Mouse (Mus musculus): Measurements from ENCODE around the gene 1700028K03Rik. TPM values are rescaled to one million over a fixed set of nuclear protein-coding genes. Genes with fewer than 3 reads are reported as not detected.

1700028K03Rik gene
- polyA plus RNA-seq, 1 experiment from 2014 or later, result 0.02 TPM

DNA sequence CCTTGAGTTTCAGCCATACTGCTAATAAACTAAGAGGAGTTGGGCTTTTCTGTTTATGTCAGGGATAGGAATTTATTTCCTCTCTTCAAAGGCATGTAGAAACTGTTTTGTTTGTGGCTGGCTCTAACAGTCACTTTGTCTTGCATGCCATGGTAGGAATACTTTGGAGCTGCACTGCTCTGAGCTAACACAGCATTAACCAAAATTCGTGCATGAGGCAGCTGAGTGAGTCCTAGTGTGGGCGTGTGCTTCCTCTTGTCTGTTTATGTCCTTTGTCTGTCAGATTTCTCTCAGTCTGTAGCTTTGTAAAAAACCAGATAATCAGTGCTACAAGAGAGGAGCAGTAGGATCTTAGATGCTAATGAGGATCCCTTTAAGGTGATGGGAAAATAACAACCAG, 23.2 kb upstream of the 1700028K03Rik start:
- Histone ChIP-seq H3K27me3 (replicated peaks; ENCODE audit: low read depth, poor library complexity, severe bottlenecking) (no peaks in the 10 kb centered on the region), H3K4me1 (no peaks in the 10 kb centered on the region), H3K4me3 (no peak overlapping the region), H3K27ac (replicated peaks) (no peak overlapping the region), H3K36me3 (replicated peaks) (peaks cover 9% of the 10 kb centered on the region; the same call in 1 of the 2 replicates), H3K9me3 (no peaks in the 10 kb centered on the region)
- WGBS, result 68% methylated on average over 2 of the region's 2 CpGs
- DNase-seq (ENCODE audit: low spot score), result no peak

DNA sequence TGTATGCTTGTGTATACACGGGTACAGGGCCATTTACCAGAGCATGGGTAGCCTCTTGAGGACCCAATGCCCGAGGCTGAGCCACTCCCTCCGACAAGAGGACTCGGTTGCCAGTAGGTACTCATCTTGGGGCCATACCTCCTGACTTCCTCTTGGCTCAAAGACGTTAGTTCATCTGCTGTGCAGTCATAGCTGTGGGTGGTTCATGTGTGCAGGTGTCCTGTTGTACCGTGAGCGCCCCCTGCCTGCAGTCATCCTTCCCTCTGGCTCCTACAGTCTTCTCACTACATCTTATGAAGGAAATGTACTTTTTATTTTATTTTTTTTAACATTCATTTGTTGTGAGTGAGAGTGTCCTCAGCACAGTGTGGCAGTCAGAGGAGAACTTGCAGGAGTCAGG, 20.9 kb upstream of the 1700028K03Rik start:
- Histone ChIP-seq H3K27ac (replicated peaks) (no peak overlapping the region), H3K4me3 (no peak overlapping the region), H3K9me3 (no peaks in the 10 kb centered on the region), H3K36me3 (replicated peaks) (no peaks in the 10 kb centered on the region), H3K4me1 (no peaks in the 10 kb centered on the region), H3K27me3 (replicated peaks; ENCODE audit: low read depth, poor library complexity, severe bottlenecking) (no peaks in the 10 kb centered on the region)
- DNase-seq (ENCODE audit: low spot score), result peak; percentile 62
- 48% methylated on average over 7 of the region's 7 CpGs for WGBS

DNA sequence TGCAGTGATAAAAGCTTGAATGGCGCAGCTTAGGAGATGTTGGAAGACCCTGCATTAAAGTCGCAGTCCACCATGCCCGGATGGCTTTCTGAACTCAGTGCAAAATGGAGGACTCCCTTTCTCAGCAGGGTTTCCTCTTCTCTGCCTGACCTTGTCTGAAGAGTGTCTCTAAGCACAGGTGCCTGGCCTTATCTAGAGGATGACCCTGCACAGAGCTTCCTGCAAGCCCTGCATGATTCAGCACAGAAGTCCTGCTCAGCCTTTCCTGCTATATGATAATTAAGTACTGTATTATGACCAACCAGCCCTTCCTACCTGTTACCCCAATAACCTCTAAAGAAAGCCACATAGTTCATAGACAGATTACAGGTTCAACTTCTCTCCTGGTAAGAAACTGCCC, 19.1 kb upstream of the 1700028K03Rik start:
- Histone ChIP-seq H3K36me3 (replicated peaks) (no peaks in the 10 kb centered on the region), H3K4me3 (no peak overlapping the region), H3K4me1 (no peaks in the 10 kb centered on the region), H3K9me3 (no peaks in the 10 kb centered on the region), H3K27ac (replicated peaks) (no peak overlapping the region), H3K27me3 (replicated peaks; ENCODE audit: low read depth, poor library complexity, severe bottlenecking) (no peaks in the 10 kb centered on the region)
- DNase-seq (ENCODE audit: low spot score), result no peak
- 92% methylated on average over 3 of the region's 3 CpGs for WGBS

DNA sequence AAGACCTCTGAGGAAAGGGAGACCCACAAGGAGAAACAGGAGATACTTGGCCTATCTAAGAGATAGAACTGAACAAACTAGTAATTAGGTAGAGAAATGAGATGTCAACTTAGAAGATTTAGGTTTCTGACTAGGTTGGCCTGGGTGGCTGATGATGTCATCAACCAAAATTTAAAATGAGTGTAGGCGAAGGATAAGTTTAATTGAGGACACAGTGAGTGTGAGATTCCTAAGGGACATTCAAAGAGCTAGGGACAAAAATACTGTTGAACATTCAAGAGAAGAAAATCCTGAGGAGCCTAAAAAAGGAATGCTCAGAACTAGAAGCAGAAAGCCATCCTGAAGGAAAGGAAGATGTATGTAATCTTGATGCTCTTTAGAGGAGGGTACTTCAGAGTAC, 18.4 kb upstream of the 1700028K03Rik start:
- WGBS, result 94% methylated on average over 1 of the region's 1 CpGs

GRCm38 (mm10) chr5:107518602-107519001, 15.9 kb upstream of the 1700028K03Rik start:
- Histone ChIP-seq H3K9me3 (no peaks in the 10 kb centered on the region), H3K27ac (replicated peaks) (no peak overlapping the region), H3K36me3 (replicated peaks) (no peaks in the 10 kb centered on the region), H3K4me3 (no peak overlapping the region), H3K4me1 (no peaks in the 10 kb centered on the region), H3K27me3 (replicated peaks; ENCODE audit: low read depth, poor library complexity, severe bottlenecking) (no peaks in the 10 kb centered on the region)
- 91% methylated on average over 4 of the region's 4 CpGs for WGBS
- DNase-seq (ENCODE audit: low spot score), result no peak

More for the DNA sequence above, 18.4 kb upstream of the 1700028K03Rik start:
- Histone ChIP-seq H3K27me3 (replicated peaks; ENCODE audit: low read depth, poor library complexity, severe bottlenecking) (no peaks in the 10 kb centered on the region), H3K27ac (replicated peaks) (no peak overlapping the region), H3K36me3 (replicated peaks) (no peaks in the 10 kb centered on the region), H3K9me3 (no peaks in the 10 kb centered on the region), H3K4me1 (no peaks in the 10 kb centered on the region), H3K4me3 (no peak overlapping the region)
- no peak for DNase-seq (ENCODE audit: low spot score)

- H3K27ac ChIP-seq (replicated peaks), result no peak overlapping the region
- WGBS, result 91% methylated on average over 6 of the region's 6 CpGs
- no peaks in the 10 kb centered on the region for H3K27me3 ChIP-seq (replicated peaks; ENCODE audit: low read depth, poor library complexity, severe bottlenecking)
These were observed 13.1 kb upstream of the 1700028K03Rik start for GRCm38 (mm10) chr5:107521386-107521785.

GRCm38 (mm10) chr5:107521897-107522296, 12.6 kb upstream of the 1700028K03Rik start:
- no peaks in the 10 kb centered on the region for H3K4me1 ChIP-seq
- H3K9me3 ChIP-seq, result no peaks in the 10 kb centered on the region
- H3K4me3 ChIP-seq, result no peak overlapping the region
- H3K36me3 ChIP-seq (replicated peaks), result no peaks in the 10 kb centered on the region
- no peak for DNase-seq (ENCODE audit: low spot score)
- 86% methylated on average over 7 of the region's 7 CpGs for WGBS
- no peaks in the 10 kb centered on the region for H3K27me3 ChIP-seq (replicated peaks; ENCODE audit: low read depth, poor library complexity, severe bottlenecking)
- H3K27ac ChIP-seq (replicated peaks), result no peak overlapping the region

More at GRCm38 (mm10) chr5:107521386-107521785, 13.1 kb upstream of the 1700028K03Rik start:
- no peak for DNase-seq (ENCODE audit: low spot score)
- Histone ChIP-seq H3K9me3 (no peaks in the 10 kb centered on the region), H3K4me1 (no peaks in the 10 kb centered on the region), H3K36me3 (replicated peaks) (no peaks in the 10 kb centered on the region), H3K4me3 (no peak overlapping the region)

DNA sequence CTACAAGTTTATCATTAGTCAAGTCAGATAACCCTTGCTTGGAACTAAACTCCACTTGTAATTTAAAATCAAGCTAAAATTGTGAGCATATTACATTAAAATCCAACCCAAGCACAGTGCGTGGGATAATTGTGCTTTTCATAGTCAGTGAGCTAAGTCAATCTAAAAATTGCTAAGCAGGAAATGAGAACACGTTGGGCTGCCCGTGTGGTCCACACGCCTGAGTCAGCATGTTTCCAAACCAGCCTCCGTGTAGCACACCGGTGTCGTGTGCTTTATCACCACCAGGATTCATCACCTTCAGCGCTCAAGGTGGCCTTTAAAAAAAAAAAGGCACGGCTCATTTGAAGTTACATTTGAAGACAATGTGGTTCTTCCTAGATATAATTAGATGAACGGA, 10.2 kb upstream of the 1700028K03Rik start:
- Histone ChIP-seq H3K4me1 (no peaks in the 10 kb centered on the region), H3K27ac (replicated peaks) (no peak overlapping the region), H3K27me3 (replicated peaks; ENCODE audit: low read depth, poor library complexity, severe bottlenecking) (no peaks in the 10 kb centered on the region), H3K36me3 (replicated peaks) (no peaks in the 10 kb centered on the region), H3K9me3 (no peaks in the 10 kb centered on the region), H3K4me3 (no peak overlapping the region)
- DNase-seq (ENCODE audit: low spot score), result no peak
- WGBS, result 88% methylated on average over 10 of the region's 10 CpGs

DNA sequence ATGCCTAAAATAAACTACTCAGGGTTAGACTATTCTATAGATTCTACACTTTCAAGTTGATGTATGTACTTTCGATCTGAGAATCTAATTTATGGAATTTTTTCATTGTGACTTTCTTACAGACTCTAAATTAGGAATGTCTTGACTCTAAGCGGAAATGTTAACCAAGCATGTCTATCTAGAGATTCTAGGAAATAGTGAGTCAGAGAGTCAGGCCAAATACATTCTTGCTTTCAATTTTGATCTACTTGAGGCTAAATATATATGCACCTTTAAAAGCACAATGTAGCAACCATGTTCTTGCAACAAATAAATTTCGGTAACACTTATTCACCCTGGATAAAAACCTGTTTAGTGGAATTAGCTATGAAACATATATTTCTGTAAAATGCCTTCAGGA, 5.7 kb upstream of the 1700028K03Rik start:
- no peaks in the 10 kb centered on the region for H3K4me1 ChIP-seq
- no peak overlapping the region for H3K4me3 ChIP-seq
- WGBS, result 90% methylated on average over 3 of the region's 3 CpGs
- DNase-seq (ENCODE audit: low spot score), result no peak
- no peaks in the 10 kb centered on the region for H3K36me3 ChIP-seq (replicated peaks)
- H3K9me3 ChIP-seq, result no peaks in the 10 kb centered on the region
- H3K27ac ChIP-seq (replicated peaks), result no peak overlapping the region
- no peaks in the 10 kb centered on the region for H3K27me3 ChIP-seq (replicated peaks; ENCODE audit: low read depth, poor library complexity, severe bottlenecking)

GRCm38 (mm10) chr5:107533590-107533989, 919 bp upstream of the 1700028K03Rik start:
- H3K27me3 ChIP-seq (replicated peaks; ENCODE audit: low read depth, poor library complexity, severe bottlenecking), result no peaks in the 10 kb centered on the region
- no peak overlapping the region for H3K4me3 ChIP-seq
- H3K36me3 ChIP-seq (replicated peaks), result no peaks in the 10 kb centered on the region
- no peak for DNase-seq (ENCODE audit: low spot score)
- H3K27ac ChIP-seq (replicated peaks), result no peak overlapping the region
- no peaks in the 10 kb centered on the region for H3K4me1 ChIP-seq
- H3K9me3 ChIP-seq, result no peaks in the 10 kb centered on the region
- WGBS, result 76% methylated on average over 2 of the region's 2 CpGs

- Histone ChIP-seq H3K27ac (replicated peaks) (0 out of 2 replicates have a peak overlapping the region, but pooled peaks have one; percentile 35), H3K4me1 (peaks cover 5% of the 10 kb centered on the region; the same call in 1 of the 2 replicates), H3K9me3 (no peaks in the 10 kb centered on the region), H3K36me3 (replicated peaks) (no peaks in the 10 kb centered on the region), H3K4me3 (no peak overlapping the region), H3K27me3 (replicated peaks; ENCODE audit: low read depth, poor library complexity, severe bottlenecking) (no peaks in the 10 kb centered on the region)
- 28% methylated on average over 7 of the region's 7 CpGs for WGBS
- no peak for DNase-seq (ENCODE audit: low spot score)
These were observed 7.2 kb downstream of the 1700028K03Rik start for GRCm38 (mm10) chr5:107541696-107542095.

DNA sequence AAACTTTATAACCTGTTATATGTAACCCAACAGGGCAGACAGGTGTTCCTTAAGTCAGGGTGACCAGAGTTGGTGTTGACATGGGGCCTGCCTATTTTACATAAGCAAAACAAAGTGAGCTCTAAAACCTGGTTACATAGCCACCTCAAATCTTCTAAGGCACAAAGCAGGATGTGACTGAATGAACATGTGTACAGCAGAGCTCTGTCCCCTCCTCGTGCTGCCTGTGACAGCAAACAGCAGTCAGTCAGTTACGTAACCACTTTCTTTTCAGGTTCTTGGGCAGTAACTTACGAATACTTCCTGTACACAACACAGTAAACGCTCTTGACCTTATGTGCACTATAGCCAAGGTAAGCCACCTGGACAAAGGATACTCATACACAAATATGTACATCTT, 11.4 kb downstream of the 1700028K03Rik start:
- H3K9me3 ChIP-seq, result no peaks in the 10 kb centered on the region
- no peak overlapping the region for H3K27ac ChIP-seq (replicated peaks)
- DNase-seq (ENCODE audit: low spot score), result no peak
- WGBS, result 89% methylated on average over 4 of the region's 4 CpGs
- H3K36me3 ChIP-seq (replicated peaks), result peaks cover 21% of the 10 kb centered on the region
- no peaks in the 10 kb centered on the region for H3K27me3 ChIP-seq (replicated peaks; ENCODE audit: low read depth, poor library complexity, severe bottlenecking)
- H3K4me3 ChIP-seq, result no peak overlapping the region
- peaks cover 5% of the 10 kb centered on the region; the same call in 1 of the 2 replicates for H3K4me1 ChIP-seq

DNA sequence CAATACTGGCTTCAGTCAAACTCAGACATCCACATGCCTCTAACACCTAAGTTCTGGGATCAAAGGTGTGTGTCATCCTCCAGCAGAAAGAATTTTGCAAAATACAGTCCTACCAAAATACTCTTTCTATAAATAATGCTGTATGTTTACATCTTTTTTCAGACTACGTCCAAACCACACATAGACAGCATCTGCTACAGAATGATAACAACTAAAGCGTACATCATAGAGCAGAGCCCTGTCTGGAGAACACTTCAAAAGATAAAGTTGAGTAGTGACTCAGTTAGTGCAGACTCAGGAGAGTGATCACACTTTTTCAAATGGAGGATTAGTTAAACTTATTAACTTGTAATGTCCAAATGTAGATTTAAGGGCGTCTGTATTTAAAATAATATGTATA, 13.4 kb downstream of the 1700028K03Rik start:
- no peak overlapping the region for H3K4me3 ChIP-seq
- 90% methylated on average over 3 of the region's 3 CpGs for WGBS
- peaks cover 35% of the 10 kb centered on the region for H3K36me3 ChIP-seq (replicated peaks)
- H3K4me1 ChIP-seq, result no peaks in the 10 kb centered on the region
- no peak overlapping the region for H3K27ac ChIP-seq (replicated peaks)
- no peaks in the 10 kb centered on the region for H3K9me3 ChIP-seq
- no peak for DNase-seq (ENCODE audit: low spot score)
- no peaks in the 10 kb centered on the region for H3K27me3 ChIP-seq (replicated peaks; ENCODE audit: low read depth, poor library complexity, severe bottlenecking)

- 87% methylated on average over 3 of the region's 3 CpGs for WGBS
These were observed 13.9 kb downstream of the 1700028K03Rik start for GRCm38 (mm10) chr5:107548444-107548843.

More at GRCm38 (mm10) chr5:107548444-107548843, 13.9 kb downstream of the 1700028K03Rik start:
- Histone ChIP-seq H3K27ac (replicated peaks) (no peak overlapping the region), H3K36me3 (replicated peaks) (peaks cover 35% of the 10 kb centered on the region), H3K9me3 (no peaks in the 10 kb centered on the region), H3K27me3 (replicated peaks; ENCODE audit: low read depth, poor library complexity, severe bottlenecking) (no peaks in the 10 kb centered on the region), H3K4me3 (no peak overlapping the region), H3K4me1 (no peaks in the 10 kb centered on the region)
- no peak for DNase-seq (ENCODE audit: low spot score)

All from embryonic facial prominence, embryonic 10.5 days (tissue).